Mouse (Mus musculus) kidney, adult 11 months (tissue): ENCODE measurements around the gene Unc13d.
"Not testable (repeated sequence)": the region's sequence is repeated elsewhere in the genome, so short reads cannot be mapped to it uniquely, and the experiment has no call there.

Experiments
- DNase-seq: peaks from one replicate; pipeline ENCODE4 v3.0.0; 2022

Gene Unc13d

GRCm38 (mm10) chr11:116100385-116100784 is 22.6 kb upstream of the Unc13d start:
- peak; percentile 75 for DNase-seq

- DNase-seq: no peak
Observed at GRCm38 (mm10) chr11:116099462-116099861, 21.7 kb upstream of the Unc13d start.

- DNase-seq: peak; percentile 79
Observed at GRCm38 (mm10) chr11:116098711-116099460, 21.1 kb upstream of the Unc13d start.

GRCm38 (mm10) chr11:116096213-116097108 is 18.7 kb upstream of the Unc13d start:
- no peak for DNase-seq

GRCm38 (mm10) chr11:116095573-116095972 is 17.8 kb upstream of the Unc13d start:
- DNase-seq: peak; percentile 78

- no peak for DNase-seq
Observed at GRCm38 (mm10) chr11:116093771-116094565, 16.2 kb upstream of the Unc13d start.

GRCm38 (mm10) chr11:116092959-116093358 is 15.2 kb upstream of the Unc13d start:
- DNase-seq: not testable (repeated sequence)

GRCm38 (mm10) chr11:116091591-116091990 is 13.8 kb upstream of the Unc13d start:
- no peak for DNase-seq

GRCm38 (mm10) chr11:116089545-116089944 is 11.8 kb upstream of the Unc13d start:
- DNase-seq: no peak

GRCm38 (mm10) chr11:116088741-116089394 is 11.1 kb upstream of the Unc13d start:
- DNase-seq: peak; percentile 46

GRCm38 (mm10) chr11:116088188-116088587 is 10.4 kb upstream of the Unc13d start:
- peak; percentile 68 for DNase-seq

GRCm38 (mm10) chr11:116087194-116088130 is 9.7 kb upstream of the Unc13d start:
- DNase-seq: peak; percentile 90

- DNase-seq: peak; percentile 100
Observed at GRCm38 (mm10) chr11:116086258-116087193, 8.8 kb upstream of the Unc13d start, which contains the start of gene Wbp2. Gene Wbp2 (minus strand): TSS chr11:116086995.

- DNase-seq: no peak
Observed at GRCm38 (mm10) chr11:116084166-116084565, 6.4 kb upstream of the Unc13d start.

- no peak for DNase-seq
Observed at GRCm38 (mm10) chr11:116083096-116083672, 5.4 kb upstream of the Unc13d start.

- DNase-seq: peak; percentile 49
Observed at GRCm38 (mm10) chr11:116081081-116081480, 3.3 kb upstream of the Unc13d start.

GRCm38 (mm10) chr11:116079511-116079910 is 1.8 kb upstream of the Unc13d start:
- no peak for DNase-seq

- no peak for DNase-seq
Observed at GRCm38 (mm10) chr11:116078676-116079320, 1.0 kb upstream of the Unc13d start.

GRCm38 (mm10) chr11:116078221-116078620 is 460 bp upstream of the Unc13d start:
- DNase-seq: no peak
